Comparison of ENCODE assay signal across 10 mouse cellular contexts in genomic region chr14:120311330-120312097, GRCm38 (mm10). TPM values are rescaled to one million over a fixed set of nuclear protein-coding genes. Genes with fewer than 3 reads are reported as not detected.
DNase-seq lines count a peak whose midpoint lies in the region; ATAC-seq and TF ChIP-seq lines count a peak whose summit lies in the region.
"Had no signal": no experiment of that assay in that cellular context is flagged by ENCODE, and none has a peak within 500 bp of the region (broad histone marks: within the 10 kb centered on the region; RNA-seq: fewer than 3 reads in every experiment).

No protein-coding gene starts in this region.

- TF ChIP-seq CTCF in midbrain, postnatal 0 days (IDR thresholded peaks at IDR 0.05): no peak

- peaks cover 22% of the 10 kb centered on the region for H3K36me3 ChIP-seq in heart, embryonic 13.5 days
- no peaks in the 10 kb centered on the region for H3K36me3 ChIP-seq in midbrain, postnatal 0 days (ENCODE audit: insufficient read depth, low read length)
- no peaks in the 10 kb centered on the region for H3K36me3 ChIP-seq in midbrain, embryonic 14.5 days (ENCODE audit: control insufficient read depth, insufficient read depth, low read length)
- H3K36me3 ChIP-seq in intestine, embryonic 15.5 days: no peaks in the 10 kb centered on the region

- no peak for ATAC-seq in heart, embryonic 13.5 days (ENCODE audit: extremely low read depth, insufficient number of reproducible peaks, low FRiP score, low TSS enrichment)
- no peak for ATAC-seq in midbrain, postnatal 0 days (ENCODE audit: low FRiP score)
- no peak for ATAC-seq in midbrain, embryonic 14.5 days (ENCODE audit: low FRiP score, low TSS enrichment)
- ATAC-seq in intestine, embryonic 15.5 days: no peak

- H3K9ac ChIP-seq in heart, embryonic 13.5 days: peak overlapping the region; percentile 69
- H3K9ac ChIP-seq in midbrain, postnatal 0 days (replicated peaks; ENCODE audit: low read length, poor library complexity, severe bottlenecking): no peak overlapping the region
- no peak overlapping the region for H3K9ac ChIP-seq in midbrain, embryonic 14.5 days (replicated peaks; ENCODE audit: low read length)
- no peak overlapping the region for H3K9ac ChIP-seq in intestine, embryonic 15.5 days

- H3K27ac ChIP-seq in heart, embryonic 13.5 days (replicated peaks): peak overlapping the region; percentile 87
- H3K27ac ChIP-seq in midbrain, postnatal 0 days (ENCODE audit: low read depth, low read length): 0 out of 2 replicates have a peak overlapping the region, but pooled peaks have one; percentile 34
- H3K27ac ChIP-seq in midbrain, embryonic 14.5 days (replicated peaks; ENCODE audit: low read depth, low read length): no peak overlapping the region
- H3K27ac ChIP-seq in intestine, embryonic 15.5 days: peak overlapping the region; percentile 55

- H3K27me3 ChIP-seq in heart, embryonic 13.5 days (replicated peaks): no peaks in the 10 kb centered on the region
- H3K27me3 ChIP-seq in midbrain, postnatal 0 days (ENCODE audit: insufficient read depth, low read length): no peaks in the 10 kb centered on the region
- no peaks in the 10 kb centered on the region for H3K27me3 ChIP-seq in midbrain, embryonic 14.5 days (ENCODE audit: control insufficient read depth, insufficient read depth, low read length)
- no peaks in the 10 kb centered on the region for H3K27me3 ChIP-seq in intestine, embryonic 15.5 days (replicated peaks)

- DNase-seq in heart, adult 9 months (ENCODE audit: low spot score in 2 of 2): no peak
- peak; percentile 23 for DNase-seq in midbrain, postnatal 0 days (ENCODE audit: low spot score)
- no peak for DNase-seq in midbrain, embryonic 14.5 days
- DNase-seq in kidney, adult 9 months: no peak
- no peak for DNase-seq in adrenal gland, postnatal 4 days (ENCODE audit: low spot score in 2 of 2)
- DNase-seq: adrenal gland, postnatal 10 days; cerebellum, adult 18-20 months; right cerebral cortex, postnatal 14 days had no signal

- H3K4me1 ChIP-seq in heart, embryonic 13.5 days: peaks cover 85% of the 10 kb centered on the region
- peaks cover 4% of the 10 kb centered on the region; the same call in 1 of the 2 replicates for H3K4me1 ChIP-seq in midbrain, postnatal 0 days (ENCODE audit: insufficient read depth, low read length)
- peaks cover 8% of the 10 kb centered on the region for H3K4me1 ChIP-seq in midbrain, embryonic 14.5 days (ENCODE audit: control insufficient read depth, insufficient read depth, low read length)
- peaks cover 45% of the 10 kb centered on the region for H3K4me1 ChIP-seq in intestine, embryonic 15.5 days (replicated peaks)

- H3K4me2 ChIP-seq in heart, embryonic 13.5 days: peak overlapping the region; percentile 58
- no peak overlapping the region for H3K4me2 ChIP-seq in midbrain, postnatal 0 days (ENCODE audit: low read depth, low read length, poor library complexity, severe bottlenecking)
- no peak overlapping the region for H3K4me2 ChIP-seq in midbrain, embryonic 14.5 days (ENCODE audit: low read length)
- H3K4me2 ChIP-seq in intestine, embryonic 15.5 days (replicated peaks): no peak overlapping the region

- H3K9me3 ChIP-seq in heart, embryonic 13.5 days: no peaks in the 10 kb centered on the region
- H3K9me3 ChIP-seq in midbrain, postnatal 0 days (ENCODE audit: low read length): no peaks in the 10 kb centered on the region
- no peaks in the 10 kb centered on the region for H3K9me3 ChIP-seq in midbrain, embryonic 14.5 days (ENCODE audit: control insufficient read depth, low read length)
- no peaks in the 10 kb centered on the region for H3K9me3 ChIP-seq in intestine, embryonic 15.5 days

- WGBS in heart, embryonic 13.5 days: 27% methylated on average over 12 of the region's 12 CpGs
- 41% methylated on average over 12 of the region's 12 CpGs for WGBS in midbrain, postnatal 0 days
- 51% methylated on average over 12 of the region's 12 CpGs for WGBS in midbrain, embryonic 14.5 days
- WGBS in intestine, embryonic 15.5 days: 64% methylated on average over 12 of the region's 12 CpGs

- H3K4me3 ChIP-seq in heart, embryonic 13.5 days: peak overlapping the region; percentile 4; the same call in 1 of the 2 replicates
- no peak overlapping the region for H3K4me3 ChIP-seq in midbrain, postnatal 0 days (ENCODE audit: low read depth, low read length)
- no peak overlapping the region for H3K4me3 ChIP-seq in midbrain, embryonic 14.5 days (replicated peaks; ENCODE audit: low read depth, low read length)
- H3K4me3 ChIP-seq in intestine, embryonic 15.5 days (replicated peaks): no peak overlapping the region

RNA-seq across cellular contexts. Expression of gene Mbnl2, which starts 36.0 kb away (rescaled TPM):
- 88.9 and 92.5 TPM in 2 replicates for polyA plus RNA-seq in heart, embryonic 13.5 days (2015; fragmentation: Nextera tagmentation; extraction: Ambion mirVana)
- total RNA-seq in midbrain, postnatal 0 days (2014; rRNA removed): 40.4 and 41.4 TPM in 2 replicates
- polyA plus RNA-seq in midbrain, postnatal 0 days (2015; fragmentation: Nextera tagmentation; extraction: Ambion mirVana): 19.5 and 20.4 TPM in 2 replicates
- polyA plus RNA-seq in midbrain, embryonic 14.5 days (2014; fragmentation: Nextera tagmentation; extraction: Ambion mirVana): 13.0 and 22.5 TPM in 2 replicates
- 105 and 111 TPM in 2 replicates for polyA plus RNA-seq in intestine, embryonic 15.5 days (2015; fragmentation: Nextera tagmentation; extraction: Ambion mirVana)
- total RNA-seq in adrenal gland, postnatal 4 days (2021): 100 to 1,000 TPM; 169 to 182 TPM
